In genomic region chr6:145665751-145666150, GRCm38 (mm10) we compare ENCODE assay signal across 37 mouse cellular contexts. TPM values are rescaled to one million over a fixed set of nuclear protein-coding genes. Genes with fewer than 3 reads are reported as not detected.
DNase-seq lines count a peak whose midpoint lies in the region; ATAC-seq and TF ChIP-seq lines count a peak whose summit lies in the region.
"Had no signal": no experiment of that assay in that cellular context is flagged by ENCODE, and none has a peak within 500 bp of the region (broad histone marks: within the 10 kb centered on the region; RNA-seq: fewer than 3 reads in every experiment).

No protein-coding gene starts in this region.

- 86% methylated on average over 3 of the region's 3 CpGs for WGBS in forebrain, postnatal 0 days
- WGBS in forebrain, embryonic 10.5 days: 87% methylated on average over 3 of the region's 3 CpGs
- WGBS in stomach, postnatal 0 days: 91% methylated on average over 3 of the region's 3 CpGs

- H3K27me3 ChIP-seq in forebrain, postnatal 0 days (ENCODE audit: insufficient read depth, low read length): no peaks in the 10 kb centered on the region
- H3K27me3 ChIP-seq in forebrain, embryonic 10.5 days (ENCODE audit: poor library complexity, severe bottlenecking): no peaks in the 10 kb centered on the region
- no peaks in the 10 kb centered on the region for H3K27me3 ChIP-seq in testis, adult 2 months (ENCODE audit: control insufficient read depth, insufficient read depth, low read length)
- H3K27me3 ChIP-seq in stomach, postnatal 0 days (ENCODE audit: control insufficient read depth, insufficient read depth, low read length): no peaks in the 10 kb centered on the region
- H3K27me3 ChIP-seq: forebrain, embryonic 12.5 days; hindbrain, embryonic 12.5 days; limb, embryonic 12.5 days; neural tube, embryonic 13.5 days had no signal

- ATAC-seq in forebrain, postnatal 0 days: no peak
- no peak for ATAC-seq in stomach, postnatal 0 days (ENCODE audit: low FRiP score, low TSS enrichment)
- ATAC-seq: intestine, embryonic 16.5 days had no signal

- H3K36me3 ChIP-seq in forebrain, postnatal 0 days (ENCODE audit: insufficient read depth): no peaks in the 10 kb centered on the region
- H3K36me3 ChIP-seq in forebrain, embryonic 10.5 days (replicated peaks): no peaks in the 10 kb centered on the region
- H3K36me3 ChIP-seq in testis, adult 2 months (ENCODE audit: control insufficient read depth, insufficient read depth, low read length): no peaks in the 10 kb centered on the region
- H3K36me3 ChIP-seq in stomach, postnatal 0 days (ENCODE audit: control insufficient read depth, insufficient read depth, low read length): no peaks in the 10 kb centered on the region
- H3K36me3 ChIP-seq: forebrain, embryonic 12.5 days; hindbrain, embryonic 12.5 days; limb, embryonic 12.5 days; neural tube, embryonic 13.5 days had no signal

- H3K4me2 ChIP-seq in forebrain, postnatal 0 days (ENCODE audit: low read depth): no peak overlapping the region
- no peak overlapping the region for H3K4me2 ChIP-seq in stomach, postnatal 0 days (replicated peaks; ENCODE audit: low read depth)
- H3K4me2 ChIP-seq: forebrain, embryonic 12.5 days; hindbrain, embryonic 12.5 days; limb, embryonic 12.5 days; midbrain, embryonic 11.5 days; neural tube, embryonic 13.5 days had no signal

- H3K9ac ChIP-seq in forebrain, postnatal 0 days: no peak overlapping the region
- no peak overlapping the region for H3K9ac ChIP-seq in stomach, postnatal 0 days (ENCODE audit: low read length)
- H3K9ac ChIP-seq: forebrain, embryonic 12.5 days; hindbrain, embryonic 12.5 days; limb, embryonic 12.5 days; neural tube, embryonic 13.5 days had no signal

- TF ChIP-seq CTCF in forebrain, postnatal 0 days (IDR thresholded peaks at IDR 0.05; ENCODE audit: low read depth): peak; percentile 21; the same call in 1 of the 2 replicates
- TF ChIP-seq CTCF in layer of hippocampus, adult 2 months (conservative IDR thresholded peaks at IDR 0.05): peak; percentile 36; the same call in 1 of the 2 replicates
- TF ChIP-seq CTCF in testis, adult 2 months (IDR thresholded peaks at IDR 0.05; ENCODE audit: control insufficient read depth, insufficient read depth, insufficient replicate concordance, low read depth, low read length): peak; percentile 62; the same call in 1 of the 2 replicates
- peak; percentile 25; the same call in 1 of the 2 replicates for TF ChIP-seq CTCF in stomach, postnatal 0 days (IDR thresholded peaks at IDR 0.05; ENCODE audit: low read depth)

- no peak for TF ChIP-seq POLR2A in testis, adult 2 months (IDR thresholded peaks at IDR 0.05; ENCODE audit: control insufficient read depth, low read depth, low read length)

- no peak for TF ChIP-seq EP300 in stomach, postnatal 0 days (optimal IDR thresholded peaks at IDR 0.05)

- H3K27ac ChIP-seq in forebrain, postnatal 0 days (ENCODE audit: low read depth, low read length): no peak overlapping the region
- no peak overlapping the region for H3K27ac ChIP-seq in forebrain, embryonic 10.5 days
- H3K27ac ChIP-seq in layer of hippocampus, adult 2 months: no peak overlapping the region
- no peak overlapping the region for H3K27ac ChIP-seq in testis, adult 2 months (ENCODE audit: control insufficient read depth, insufficient read depth, low read depth, low read length)
- H3K27ac ChIP-seq in stomach, postnatal 0 days (replicated peaks): no peak overlapping the region
- H3K27ac ChIP-seq: forebrain, embryonic 12.5 days; hindbrain, embryonic 12.5 days; left cerebral cortex, adult 2 months; limb, embryonic 12.5 days; neural tube, embryonic 13.5 days had no signal

- DNase-seq in forebrain, postnatal 0 days: no peak
- no peak for DNase-seq in forebrain, embryonic 10.5 days (ENCODE audit: extremely low spot score, low spot score)
- no peak for DNase-seq in layer of hippocampus, adult 2 months (ENCODE audit: low spot score in 2 of 2)
- no peak for DNase-seq in layer of hippocampus, adult 8-10 months (ENCODE audit: low spot score in 2 of 2)
- no peak for DNase-seq in testis, postnatal 14 days (ENCODE audit: low spot score)
- no peak for DNase-seq in stomach, postnatal 0 days (ENCODE audit: low spot score)
- no peak for DNase-seq in right cerebral cortex, postnatal 25 days
- DNase-seq: adrenal gland, postnatal 10 days; cerebellum, adult 18-20 months; cerebellum, postnatal 10 days; gastrocnemius, postnatal 25 days; heart, adult 18-20 months; heart, postnatal 36 days; kidney, adult 9 months; kidney, postnatal 14 days; lung, postnatal 14 days; thymus, adult 18-20 months; thymus, postnatal 25 days had no signal

- no peak overlapping the region for H3K4me3 ChIP-seq in forebrain, postnatal 0 days (ENCODE audit: low read depth, low read length)
- H3K4me3 ChIP-seq in forebrain, embryonic 10.5 days: no peak overlapping the region
- H3K4me3 ChIP-seq in layer of hippocampus, adult 2 months: no peak overlapping the region
- H3K4me3 ChIP-seq in testis, adult 2 months (ENCODE audit: control insufficient read depth, low read depth, low read length): no peak overlapping the region
- no peak overlapping the region for H3K4me3 ChIP-seq in stomach, postnatal 0 days (ENCODE audit: low read depth, low read length)
- H3K4me3 ChIP-seq: erythroblast, embryonic 14.5 days; forebrain, embryonic 12.5 days; hindbrain, embryonic 12.5 days; left cerebral cortex, adult 2 months; limb, embryonic 12.5 days; neural tube, embryonic 13.5 days had no signal

- H3K4me1 ChIP-seq in forebrain, postnatal 0 days (ENCODE audit: insufficient read depth): no peaks in the 10 kb centered on the region
- no peaks in the 10 kb centered on the region for H3K4me1 ChIP-seq in forebrain, embryonic 10.5 days
- no peaks in the 10 kb centered on the region for H3K4me1 ChIP-seq in testis, adult 2 months (ENCODE audit: control insufficient read depth, insufficient read depth, low read length)
- H3K4me1 ChIP-seq in stomach, postnatal 0 days (replicated peaks; ENCODE audit: control insufficient read depth, insufficient read depth): no peaks in the 10 kb centered on the region
- H3K4me1 ChIP-seq: forebrain, embryonic 12.5 days had no signal

- no peaks in the 10 kb centered on the region for H3K9me3 ChIP-seq in forebrain, postnatal 0 days (ENCODE audit: low read length)
- H3K9me3 ChIP-seq in forebrain, embryonic 10.5 days: no peaks in the 10 kb centered on the region
- H3K9me3 ChIP-seq in stomach, postnatal 0 days (ENCODE audit: control insufficient read depth, low read length): no peaks in the 10 kb centered on the region
- H3K9me3 ChIP-seq: forebrain, embryonic 12.5 days; hindbrain, embryonic 12.5 days; neural tube, embryonic 13.5 days had no signal

RNA-seq across cellular contexts. Expression of gene Tuba3b, which starts 50.2 kb away (rescaled TPM):
- total RNA-seq in forebrain, postnatal 0 days (2014; rRNA removed): not detected in 2 replicates
- not detected in 2 replicates for polyA plus RNA-seq in forebrain, postnatal 0 days (2015; fragmentation: Nextera tagmentation; extraction: Ambion mirVana)
- polyA plus RNA-seq in forebrain, embryonic 10.5 days (2016; fragmentation: Nextera tagmentation; extraction: Ambion mirVana): not detected in 2 replicates
- not detected for total RNA-seq in layer of hippocampus, adult 2 months (2021)
- total RNA-seq in layer of hippocampus, adult 8-10 months (2022): not detected
- polyA plus RNA-seq in testis, adult 2 months (2012; rRNA removed): 1,453 and 1,540 TPM in 2 replicates
- not detected in 2 replicates for polyA plus RNA-seq in stomach, postnatal 0 days (2015; fragmentation: Nextera tagmentation; extraction: Ambion mirVana)
- total RNA-seq: adrenal gland, postnatal 10 days; common myeloid progenitor, adult 5-6 weeks; gastrocnemius, adult 18-20 months; gastrocnemius, postnatal 25 days; layer of hippocampus, postnatal 14 days; left cerebral cortex, adult 2 months; left cerebral cortex, postnatal 25 days; liver, adult 2 months; megakaryocyte progenitor cell, adult 5-6 weeks had no signal
- polyA plus RNA-seq: embryonic facial prominence, embryonic 14.5 days; erythroblast, embryonic 14.5 days; forebrain, embryonic 12.5 days; hindbrain, embryonic 12.5 days; intestine, embryonic 16.5 days; limb, embryonic 12.5 days; liver, adult 2 months; liver, embryonic 16.5 days; midbrain, embryonic 11.5 days; neural tube, embryonic 13.5 days; small intestine, adult 2 months; stomach, embryonic 14.5 days had no signal

RNA-seq across cellular contexts. Expression of gene Lmntd1, which starts 51.6 kb away (rescaled TPM):
- 1.4 and 2.1 TPM in 2 replicates for total RNA-seq in forebrain, postnatal 0 days (2014; rRNA removed)
- polyA plus RNA-seq in forebrain, postnatal 0 days (2015; fragmentation: Nextera tagmentation; extraction: Ambion mirVana): 1.1 and 1.3 TPM in 2 replicates
- polyA plus RNA-seq in forebrain, embryonic 10.5 days (2016; fragmentation: Nextera tagmentation; extraction: Ambion mirVana): 0.15 and 0.37 TPM in 2 replicates
- total RNA-seq in layer of hippocampus, adult 2 months (2021): 1 to 10 TPM; 2.0 to 2.3 TPM
- 1 to 10 TPM; 1.2 to 2.2 (median 1.9) TPM for total RNA-seq in layer of hippocampus, adult 8-10 months (2022)
- 28.7 and 37.9 TPM in 2 replicates for polyA plus RNA-seq in testis, adult 2 months (2012; rRNA removed)
- 0.16 and 0.18 TPM in 2 replicates for polyA plus RNA-seq in stomach, postnatal 0 days (2015; fragmentation: Nextera tagmentation; extraction: Ambion mirVana)
- total RNA-seq: common myeloid progenitor, adult 5-6 weeks; gastrocnemius, adult 18-20 months; liver, adult 2 months; megakaryocyte progenitor cell, adult 5-6 weeks had no signal
- polyA plus RNA-seq: erythroblast, embryonic 14.5 days; liver, adult 2 months; liver, embryonic 16.5 days; small intestine, adult 2 months had no signal

Comparison
In these comparisons a context has a peak if more than half of its experiments do, and no peak if none do; other contexts are left out.
1. RNA of gene Tuba3b, which starts 50.2 kb away (polyA plus RNA-seq): 1,453 to 1,540 TPM in testis, adult 2 months; not detected in forebrain, postnatal 0 days, not detected in forebrain, embryonic 10.5 days and not detected in stomach, postnatal 0 days; every median in the first group is over 1,000 times any median in the second.
2. RNA of gene Lmntd1, which starts 51.6 kb away (polyA plus RNA-seq): 28.7 to 37.9 TPM in testis, adult 2 months; 1.1 to 1.3 TPM in forebrain, postnatal 0 days, 0.15 to 0.37 TPM in forebrain, embryonic 10.5 days and 0.16 to 0.18 TPM in stomach, postnatal 0 days; every median in the first group is over 10 times any median in the second.
3. Peak in every context shown above with its lines, with median percentiles within 50 percentile points of each other: CTCF ChIP-seq.